Mouse (Mus musculus) spleen, adult 2 months (tissue): ENCODE data around the gene Dph2.

Experiments used
- CTCF ChIP-seq: fragments of 200-500 bp; IDR thresholded peaks from 2 replicates; pipeline ENCODE4 v1.5.1; 2011; ENCODE audit warnings: mild to moderate bottlenecking, inconsistent platforms; ENCODE audit not compliant: insufficient read depth, insufficient read length, insufficient replicate concordance; ENCODE audit errors: extremely low read depth
- POLR2A ChIP-seq: fragments of 200-500 bp; IDR thresholded peaks from 2 replicates; pipeline ENCODE4 v1.6.1; 2011; ENCODE audit warnings: low read depth, low read length, inconsistent platforms

DNA sequence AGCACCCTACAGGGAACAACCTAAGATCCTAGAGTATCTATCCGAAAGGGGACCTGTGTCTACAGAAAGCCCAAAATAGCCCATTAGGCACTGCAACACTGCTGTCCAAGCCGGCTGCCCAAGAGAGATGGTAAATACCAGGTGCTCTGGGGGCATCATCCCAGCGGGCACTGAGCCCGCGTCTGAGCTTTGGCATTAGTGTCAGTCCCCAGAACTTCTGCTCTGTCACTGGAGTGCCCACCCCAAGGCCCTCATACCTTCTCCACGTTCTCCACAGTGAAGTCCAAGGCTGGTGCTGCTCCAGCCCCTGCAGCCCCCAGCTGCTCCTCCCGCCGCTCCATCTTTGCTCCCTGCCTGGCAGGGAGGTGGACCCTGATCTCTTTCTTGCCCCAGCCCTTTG lies 22.2 kb upstream of the Dph2 start:
- no peak for TF ChIP-seq CTCF
- TF ChIP-seq POLR2A, result no peak
